Mouse (Mus musculus) forebrain, embryonic 12.5 days (tissue): ENCODE data around the gene 1600015I10Rik. TPM values are rescaled to one million over a fixed set of nuclear protein-coding genes. Genes with fewer than 3 reads are reported as not detected.
"Not testable (repeated sequence)": the region's sequence is repeated elsewhere in the genome, so short reads cannot be mapped to it uniquely, and the experiment has no call there.

Experiments used
- ATAC-seq: fragments of 200-750 bp; cut with Nextera tagmentation; 2 replicates; pipeline ENCODE4 v1.8.0; 2017; ENCODE audit warnings: moderate TSS enrichment; ENCODE audit not compliant: low FRiP score
- H3K27ac ChIP-seq: fragments of 300-500 bp; sonication (generic); 2 replicates; pipeline ENCODE4 v1.5.1; 2016; ENCODE audit warnings: mild to moderate bottlenecking
- H3K27me3 ChIP-seq: fragments of 300-500 bp; sonication (generic); 2 replicates; pipeline ENCODE4 v1.6.1; 2016; ENCODE audit warnings: mild to moderate bottlenecking
- H3K36me3 ChIP-seq: fragments of 300-500 bp; sonication (generic); replicated peaks from 2 replicates; pipeline ENCODE4 v1.6.1; 2016; ENCODE audit warnings: mild to moderate bottlenecking
- H3K4me1 ChIP-seq: fragments of 300-500 bp; sonication (generic); 2 replicates; pipeline ENCODE4 v1.6.1; 2016
- H3K4me2 ChIP-seq: fragments of 300-500 bp; sonication (generic); 2 replicates; pipeline ENCODE4 v1.6.1; 2016; ENCODE audit warnings: mild to moderate bottlenecking, moderate library complexity
- H3K4me3 ChIP-seq: fragments of 300-500 bp; sonication (generic); replicated peaks from 2 replicates; pipeline ENCODE4 v1.5.1; 2016; ENCODE audit warnings: mild to moderate bottlenecking
- H3K9ac ChIP-seq: fragments of 300-500 bp; sonication (generic); 2 replicates; pipeline ENCODE4 v1.6.1; 2016; ENCODE audit warnings: mild to moderate bottlenecking
- H3K9me3 ChIP-seq: fragments of 300-500 bp; sonication (generic); 2 replicates; pipeline ENCODE4 v1.6.1; 2016
- WGBS: fragments of 180-500 bp; shearing (Covaris S2); methylation state at CpG from one replicate; pipeline ENCODE4 v1.1.7; 2016; 5-methylcytosine and 5-hydroxymethylcytosine counted together
- polyA plus RNA-seq: library from polyadenylated mRNA; unstranded; fragments of >200 nt; fragmentation: Nextera tagmentation; extraction: Ambion mirVana; gene quantifications from 2 replicates; pipeline ENCODE4 v1.2.1, GENCODE M21; 2016

Gene 1600015I10Rik
- not detected in 2 replicates for polyA plus RNA-seq

DNA sequence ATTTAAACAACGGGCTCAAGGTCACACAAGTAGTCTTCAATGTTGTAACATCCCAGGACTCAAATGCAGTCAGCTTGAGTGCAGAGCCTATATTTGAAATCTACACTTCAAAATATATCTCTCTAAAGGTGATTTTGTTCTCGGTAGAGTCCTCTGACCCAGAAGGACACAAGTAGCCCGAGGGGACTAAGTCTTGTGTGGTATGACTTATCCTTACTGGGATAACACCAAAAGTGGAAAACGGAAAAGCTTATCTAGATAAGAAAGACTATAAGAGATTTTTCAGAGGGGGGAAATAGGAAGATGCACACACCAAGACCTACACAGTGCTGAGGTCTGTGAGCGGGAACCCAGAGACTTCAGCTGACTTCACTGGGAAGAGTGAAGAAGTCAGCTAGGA, at the start of gene 1600015I10Rik:
Gene 1600015I10Rik (plus strand): TSS at position 301 of the 400 bp plus-strand sequence.
- 88% methylated on average over 5 of the region's 5 CpGs for WGBS
- no peak within 1 kb of the TSS for H3K27ac ChIP-seq
- no peak within 1 kb of the TSS for H3K9ac ChIP-seq
- no peak for ATAC-seq
- no peaks in the 10 kb centered on the region for H3K9me3 ChIP-seq
- H3K4me2 ChIP-seq: no peak within 1 kb of the TSS
- no peaks in the 10 kb centered on the region for H3K36me3 ChIP-seq
- no peak within 1 kb of the TSS for H3K4me3 ChIP-seq
- no peaks in the 10 kb centered on the region for H3K4me1 ChIP-seq
- no peaks in the 10 kb centered on the region for H3K27me3 ChIP-seq

DNA sequence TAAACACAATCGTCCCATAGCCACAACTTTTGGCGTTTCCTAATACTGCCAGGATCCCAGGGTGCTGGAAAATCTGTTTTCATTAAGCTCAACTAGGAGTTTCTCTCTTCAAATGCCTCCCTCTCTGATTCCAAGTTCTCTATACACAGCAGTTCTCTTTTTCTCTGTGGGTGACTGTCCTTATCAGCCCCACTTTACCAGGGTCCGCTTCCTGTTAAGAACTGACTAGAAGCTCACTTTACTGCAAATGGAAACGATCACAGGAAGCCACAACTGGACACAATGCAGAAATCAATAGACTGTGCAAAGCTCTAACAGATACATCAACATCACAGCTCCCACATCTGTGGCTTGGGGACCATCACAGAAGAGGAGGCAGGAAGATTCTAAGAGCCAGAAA, 35.5 kb upstream of the 1600015I10Rik start:
- H3K4me1 ChIP-seq: no peaks in the 10 kb centered on the region
- 0 out of 2 replicates have a peak, but pooled peaks cover 7% of the 10 kb centered on the region for H3K9me3 ChIP-seq
- no peak overlapping the region for H3K4me2 ChIP-seq
- H3K36me3 ChIP-seq: no peaks in the 10 kb centered on the region
- no peak overlapping the region for H3K27ac ChIP-seq
- H3K4me3 ChIP-seq: no peak overlapping the region
- H3K27me3 ChIP-seq: no peaks in the 10 kb centered on the region
- no peak for ATAC-seq
- 77% methylated on average over 4 of the region's 4 CpGs for WGBS
- H3K9ac ChIP-seq: no peak overlapping the region

DNA sequence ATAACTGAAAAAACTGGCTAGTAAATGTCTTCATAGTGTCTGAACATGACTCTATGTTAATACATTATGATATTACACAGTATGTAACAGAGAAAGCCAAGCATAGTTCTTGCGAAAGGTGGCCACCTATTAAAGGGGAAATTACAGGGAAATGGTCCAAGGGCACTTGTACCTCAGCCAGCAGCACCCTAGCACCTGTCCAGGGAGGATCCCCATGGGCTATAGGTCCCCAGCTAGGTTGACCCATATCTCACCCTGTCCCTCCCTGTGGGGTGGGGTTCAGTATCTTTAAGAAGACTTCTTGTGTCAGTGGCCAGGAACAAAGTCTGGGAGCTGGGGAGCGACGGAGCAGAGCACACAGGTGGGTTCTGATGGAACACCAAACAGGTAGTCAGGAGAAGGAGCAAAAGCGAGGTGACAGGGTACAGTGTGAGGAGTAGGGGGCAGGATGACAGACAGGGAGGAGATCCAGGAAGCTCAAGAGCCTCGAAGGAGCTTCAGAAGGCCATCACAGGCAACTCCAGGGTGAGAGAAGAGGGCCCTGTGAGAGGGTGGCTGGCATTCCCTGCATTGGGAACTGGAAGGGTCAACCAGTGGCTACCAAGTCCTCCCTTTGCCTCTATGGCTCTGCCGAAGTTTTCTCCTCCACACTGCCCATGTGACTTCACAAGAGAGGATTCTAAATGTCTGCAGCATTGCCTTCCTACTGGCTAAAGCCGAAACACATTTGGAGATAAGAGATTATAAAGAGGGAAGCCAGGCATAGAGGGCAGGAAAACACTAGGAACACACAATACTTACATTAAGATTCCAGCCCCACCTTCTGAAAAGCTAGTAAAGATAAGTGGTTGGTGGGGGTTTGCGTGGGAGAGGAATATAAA, 34.5 kb upstream of the 1600015I10Rik start:
- no peak for ATAC-seq
- Histone ChIP-seq H3K36me3 (no peaks in the 10 kb centered on the region), H3K4me3 (no peak overlapping the region), H3K9me3 (0 out of 2 replicates have a peak, but pooled peaks cover 7% of the 10 kb centered on the region), H3K27ac (no peak overlapping the region), H3K9ac (no peak overlapping the region), H3K4me1 (no peaks in the 10 kb centered on the region), H3K27me3 (no peaks in the 10 kb centered on the region), H3K4me2 (no peak overlapping the region)
- WGBS: 89% methylated on average over 8 of the region's 8 CpGs

DNA sequence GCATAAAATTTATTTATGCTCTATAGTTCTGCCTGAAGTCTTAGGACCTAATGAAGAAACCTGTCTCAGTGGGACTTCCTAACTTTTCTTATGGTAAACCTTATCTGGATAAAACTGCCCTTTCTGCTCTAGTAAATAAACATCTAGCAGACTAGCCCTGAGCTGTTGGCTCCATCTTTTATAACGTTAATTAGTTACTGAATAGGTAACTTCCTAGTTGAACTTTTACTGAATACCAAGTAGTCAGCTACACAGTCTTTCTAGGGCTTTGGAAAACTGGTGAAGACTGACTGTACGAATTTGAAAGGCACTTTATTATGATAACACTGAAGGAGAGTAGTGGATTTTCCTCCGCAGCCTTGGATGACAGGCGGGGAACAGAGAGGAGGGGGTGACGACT, 33.8 kb upstream of the 1600015I10Rik start:
- Histone ChIP-seq H3K4me1 (no peaks in the 10 kb centered on the region), H3K27me3 (no peaks in the 10 kb centered on the region), H3K27ac (no peak overlapping the region), H3K36me3 (no peaks in the 10 kb centered on the region), H3K4me3 (no peak overlapping the region), H3K4me2 (no peak overlapping the region), H3K9ac (no peak overlapping the region), H3K9me3 (0 out of 2 replicates have a peak, but pooled peaks cover 7% of the 10 kb centered on the region)
- no peak for ATAC-seq
- 71% methylated on average over 5 of the region's 5 CpGs for WGBS

DNA sequence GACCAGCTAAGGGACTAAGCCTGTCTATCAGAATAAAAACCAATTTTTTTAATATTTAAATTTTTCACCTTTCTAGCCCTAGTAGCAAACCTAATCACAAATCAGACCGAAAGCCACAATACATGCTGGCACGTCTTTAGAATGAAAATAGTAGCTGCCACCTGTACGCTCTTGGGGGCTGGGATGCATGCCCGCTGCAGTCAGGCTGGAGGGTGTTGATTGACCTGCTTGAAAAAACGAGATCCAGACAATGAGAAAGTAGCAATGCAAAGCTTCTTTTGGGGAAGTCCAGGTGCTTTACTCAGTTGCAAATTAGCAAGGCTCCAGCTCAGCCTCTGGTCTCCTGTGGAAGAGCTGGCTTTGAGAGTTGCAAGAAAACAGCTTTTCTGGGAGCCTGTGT, 32.7 kb upstream of the 1600015I10Rik start:
- Histone ChIP-seq H3K36me3 (no peaks in the 10 kb centered on the region), H3K9me3 (0 out of 2 replicates have a peak, but pooled peaks cover 7% of the 10 kb centered on the region), H3K27ac (no peak overlapping the region), H3K9ac (no peak overlapping the region), H3K27me3 (no peaks in the 10 kb centered on the region), H3K4me3 (no peak overlapping the region), H3K4me1 (no peaks in the 10 kb centered on the region), H3K4me2 (no peak overlapping the region)
- WGBS: 83% methylated on average over 5 of the region's 5 CpGs
- ATAC-seq: no peak

DNA sequence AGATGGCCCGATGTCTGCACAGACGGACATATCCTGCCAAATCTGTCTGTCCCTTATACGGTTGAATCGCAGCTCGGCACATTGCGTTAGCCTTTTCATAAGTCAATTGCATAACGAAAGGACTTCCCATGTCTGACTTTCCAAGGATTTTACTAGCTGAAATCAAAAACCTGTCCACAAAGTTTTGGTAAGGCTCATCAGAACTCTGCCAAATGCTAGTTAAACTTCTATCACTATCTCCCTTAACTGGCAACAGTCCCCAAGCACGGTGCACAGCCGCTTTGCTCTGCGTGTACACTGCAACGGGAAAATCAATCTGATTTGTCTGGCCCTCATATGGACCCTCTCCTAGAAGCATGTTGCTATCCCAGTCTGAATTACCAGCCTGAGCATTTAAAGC, 28.4 kb upstream of the 1600015I10Rik start:
- 95% methylated on average over 11 of the region's 11 CpGs for WGBS
- not testable (repeated sequence) for H3K4me3 ChIP-seq, ATAC-seq

DNA sequence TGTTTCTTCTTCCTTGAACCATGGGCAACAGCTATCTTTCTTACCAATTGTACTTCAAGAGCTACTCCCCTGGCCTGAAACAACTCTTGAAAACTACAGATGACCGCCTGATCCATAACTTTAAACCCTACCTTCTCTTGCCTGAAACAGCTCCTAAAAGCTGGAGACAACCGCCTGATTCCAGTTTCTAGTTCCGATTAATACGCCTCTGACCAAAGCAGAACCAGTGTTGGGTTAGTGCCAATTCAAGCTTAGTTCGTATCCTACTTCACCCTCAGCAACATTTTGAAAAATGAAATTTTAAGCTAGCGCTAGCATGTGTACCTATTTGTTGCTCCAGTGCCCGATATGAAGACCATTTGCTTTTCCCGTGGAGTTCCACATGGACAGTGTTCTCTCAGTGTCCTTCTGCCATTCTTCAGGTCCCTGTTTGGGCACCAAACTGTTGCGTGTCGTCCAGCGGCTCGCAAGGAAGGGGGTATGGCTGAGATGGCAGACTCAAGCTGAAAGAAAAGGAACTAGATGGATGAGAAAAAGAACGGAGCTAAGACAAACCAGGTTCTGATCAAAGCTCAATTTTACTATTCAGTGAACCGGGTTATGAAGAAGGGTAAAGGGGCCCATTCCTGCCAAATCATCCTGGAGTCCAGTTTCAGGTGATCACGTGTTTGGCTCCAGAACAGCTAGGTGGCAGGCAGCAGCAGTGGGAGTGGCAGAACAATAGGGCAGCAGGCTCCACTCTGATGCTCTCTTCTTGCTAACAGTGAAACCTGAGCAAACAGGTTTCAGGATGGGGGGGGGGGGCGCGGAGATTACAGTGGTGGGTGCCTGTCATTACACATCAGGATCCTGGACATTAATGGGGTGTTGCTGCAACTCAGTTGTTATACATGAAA, 26.9 kb upstream of the 1600015I10Rik start:
- WGBS: 90% methylated on average over 17 of the region's 17 CpGs
- Histone ChIP-seq H3K4me3 (no peak overlapping the region), H3K9ac (no peak overlapping the region), H3K27me3 (no peaks in the 10 kb centered on the region), H3K4me1 (no peaks in the 10 kb centered on the region), H3K36me3 (no peaks in the 10 kb centered on the region), H3K27ac (no peak overlapping the region), H3K9me3 (no peaks in the 10 kb centered on the region), H3K4me2 (no peak overlapping the region)
- no peak for ATAC-seq

More for the DNA sequence above, 28.4 kb upstream of the 1600015I10Rik start:
- not testable (repeated sequence) for H3K36me3 ChIP-seq, H3K4me1 ChIP-seq, H3K9ac ChIP-seq, H3K27ac ChIP-seq, H3K27me3 ChIP-seq, H3K4me2 ChIP-seq, H3K9me3 ChIP-seq

DNA sequence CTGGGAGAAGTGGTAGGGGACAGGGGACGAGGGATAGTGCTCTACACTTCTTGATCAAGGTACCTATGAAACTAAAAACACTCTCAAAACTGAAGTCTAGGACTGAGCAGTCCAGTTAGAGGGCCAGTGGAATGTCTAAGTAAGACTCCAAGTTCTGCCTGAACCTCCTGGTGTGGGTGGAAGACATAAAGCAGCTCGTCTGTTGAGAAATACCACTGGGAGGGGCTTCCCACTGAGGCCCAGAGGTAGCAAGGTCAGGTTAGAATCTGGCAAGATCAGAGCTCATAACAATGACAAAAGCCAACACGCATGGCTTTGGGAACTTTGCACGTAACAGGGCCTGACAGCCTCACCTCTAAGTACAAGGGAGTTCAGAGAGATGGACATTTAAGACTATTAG, 26.3 kb upstream of the 1600015I10Rik start:
- no peak overlapping the region for H3K9ac ChIP-seq
- H3K4me2 ChIP-seq: no peak overlapping the region
- H3K27ac ChIP-seq: no peak overlapping the region
- H3K4me1 ChIP-seq: no peaks in the 10 kb centered on the region
- H3K9me3 ChIP-seq: no peaks in the 10 kb centered on the region
- no peak overlapping the region for H3K4me3 ChIP-seq
- H3K27me3 ChIP-seq: no peaks in the 10 kb centered on the region
- no peak for ATAC-seq
- no peaks in the 10 kb centered on the region for H3K36me3 ChIP-seq
- WGBS: 86% methylated on average over 4 of the region's 4 CpGs

DNA sequence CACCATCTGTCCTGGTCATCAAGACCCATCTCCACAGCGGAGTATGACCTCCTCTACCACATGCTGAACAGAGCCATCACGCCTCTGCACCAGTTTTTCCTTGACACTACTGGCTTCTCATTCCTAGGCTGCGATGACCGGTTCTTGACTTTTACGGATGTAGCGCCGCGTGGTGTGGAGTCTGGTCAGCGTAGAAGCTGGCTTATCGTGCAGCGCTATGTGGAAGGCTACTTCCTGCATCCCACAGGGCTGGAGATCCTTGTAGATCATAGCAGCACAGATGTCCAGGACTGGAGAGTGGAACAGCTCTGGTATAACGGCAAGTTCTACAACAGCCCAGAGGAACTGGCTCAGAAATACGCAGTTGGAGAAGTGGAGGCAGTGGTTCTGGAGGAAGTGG, 24.1 kb upstream of the 1600015I10Rik start:
- Histone ChIP-seq H3K36me3 (no peaks in the 10 kb centered on the region), H3K27ac (no peak overlapping the region), H3K27me3 (no peaks in the 10 kb centered on the region), H3K4me1 (no peaks in the 10 kb centered on the region), H3K4me3 (no peak overlapping the region), H3K4me2 (no peak overlapping the region), H3K9ac (no peak overlapping the region), H3K9me3 (no peaks in the 10 kb centered on the region)
- no peak for ATAC-seq
- WGBS: 97% methylated on average over 13 of the region's 13 CpGs

DNA sequence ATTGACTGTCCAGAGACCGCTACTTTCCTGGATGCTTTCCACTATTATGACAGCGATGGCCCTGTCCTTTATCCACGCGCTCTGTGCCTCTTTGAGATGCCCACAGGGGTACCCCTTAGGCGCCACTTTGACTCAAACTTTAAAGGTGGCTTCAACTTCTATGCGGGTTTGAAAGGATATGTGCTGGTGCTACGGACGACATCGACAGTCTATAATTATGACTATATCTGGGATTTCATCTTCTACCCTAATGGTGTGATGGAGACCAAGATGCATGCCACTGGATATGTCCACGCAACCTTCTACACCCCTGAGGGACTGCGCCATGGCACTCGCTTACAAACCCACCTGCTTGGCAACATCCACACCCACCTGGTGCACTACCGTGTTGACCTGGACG, 23.3 kb upstream of the 1600015I10Rik start:
- Histone ChIP-seq H3K36me3 (no peaks in the 10 kb centered on the region), H3K27ac (no peak overlapping the region), H3K9ac (no peak overlapping the region), H3K27me3 (no peaks in the 10 kb centered on the region), H3K4me2 (no peak overlapping the region), H3K9me3 (no peaks in the 10 kb centered on the region), H3K4me3 (no peak overlapping the region), H3K4me1 (no peaks in the 10 kb centered on the region)
- no peak for ATAC-seq
- WGBS: 95% methylated on average over 14 of the region's 14 CpGs

DNA sequence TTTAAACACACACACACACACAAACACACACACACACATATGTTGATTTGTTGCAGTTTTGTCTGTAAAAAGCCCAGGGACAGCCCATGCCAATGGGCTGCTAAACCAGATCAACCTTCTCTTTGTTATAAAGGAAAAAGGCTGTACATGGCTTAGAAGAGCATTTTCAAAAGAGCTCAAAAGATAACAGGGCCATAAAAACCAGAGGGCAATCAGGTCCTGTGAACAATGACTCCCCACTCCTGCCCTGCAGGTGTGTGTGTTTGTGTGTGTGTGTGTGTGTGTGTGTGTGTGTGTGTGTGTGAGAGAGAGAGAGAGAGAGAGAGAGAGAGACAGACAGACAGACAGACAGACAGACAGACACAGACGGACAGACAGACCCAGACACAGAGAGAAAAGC, 20.5 kb upstream of the 1600015I10Rik start:
- H3K9ac ChIP-seq: no peak overlapping the region
- ATAC-seq: no peak
- H3K9me3 ChIP-seq: no peaks in the 10 kb centered on the region
- H3K27ac ChIP-seq: no peak overlapping the region
- 75% methylated on average over 1 of the region's 1 CpGs for WGBS
- H3K27me3 ChIP-seq: no peaks in the 10 kb centered on the region
- H3K4me2 ChIP-seq: no peak overlapping the region
- H3K36me3 ChIP-seq: no peaks in the 10 kb centered on the region
- H3K4me3 ChIP-seq: no peak overlapping the region
- no peaks in the 10 kb centered on the region for H3K4me1 ChIP-seq

DNA sequence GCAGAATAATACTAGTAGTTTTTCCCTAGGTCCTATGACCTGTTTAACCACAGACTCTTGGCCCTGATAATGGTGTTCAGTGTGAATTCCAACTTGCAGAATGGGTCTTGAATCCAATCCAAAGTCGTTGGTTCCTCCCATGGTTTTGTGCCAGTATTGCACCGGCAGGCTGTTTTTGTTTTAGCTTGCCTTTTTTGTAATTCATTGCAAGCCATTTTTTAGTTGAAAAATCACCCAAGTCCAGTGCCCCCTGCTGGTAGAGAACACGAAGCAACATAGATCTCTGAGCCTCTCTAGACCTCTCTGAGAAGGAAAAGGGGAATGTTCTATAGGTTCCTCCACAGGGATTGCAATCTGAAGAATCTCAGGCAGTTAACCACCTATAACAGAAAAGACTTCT, 17.7 kb upstream of the 1600015I10Rik start:
- Histone ChIP-seq H3K36me3 (no peaks in the 10 kb centered on the region), H3K27ac (no peak overlapping the region), H3K9ac (no peak overlapping the region), H3K9me3 (no peaks in the 10 kb centered on the region), H3K27me3 (no peaks in the 10 kb centered on the region), H3K4me2 (no peak overlapping the region), H3K4me3 (no peak overlapping the region), H3K4me1 (no peaks in the 10 kb centered on the region)
- 44% methylated on average over 3 of the region's 3 CpGs for WGBS
- ATAC-seq: no peak
